Mouse (Mus musculus) heart, adult 8-10 months (tissue): ENCODE measurements at regions not wholly inside any gene's neighbourhood (a gene's known extent, or its start where the extent isn't known, plus 50 kb on each side); places are given as distances from the start of the nearest gene placed in this dataset.

ENCODE experiments used
- DNase-seq: peaks from one replicate; pipeline ENCODE4 v3.0.0; 2022; ENCODE audit warnings: low spot score

DNA sequence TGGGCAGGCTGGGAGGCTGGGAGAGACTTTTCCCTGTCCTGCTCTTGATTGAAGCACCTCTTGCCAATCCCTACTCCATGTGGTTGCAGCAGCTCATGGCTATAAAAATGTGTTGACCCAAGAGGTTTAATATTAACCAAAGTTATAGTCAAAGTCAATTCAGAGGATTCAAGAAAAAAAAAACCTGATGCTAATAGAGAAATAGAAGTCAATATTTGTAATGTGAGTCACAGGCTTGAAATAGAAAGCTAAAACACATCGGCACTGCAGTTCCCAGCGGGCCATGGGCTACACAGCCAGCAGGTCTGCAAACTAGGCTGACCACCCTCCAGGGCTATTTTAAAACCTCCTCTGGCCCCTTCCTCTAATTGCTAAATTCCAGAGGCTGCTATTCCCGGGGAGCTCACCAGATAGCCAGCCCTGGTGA is 53.2 kb upstream of the Bmp2 start:
- DNase-seq: no peak

DNA sequence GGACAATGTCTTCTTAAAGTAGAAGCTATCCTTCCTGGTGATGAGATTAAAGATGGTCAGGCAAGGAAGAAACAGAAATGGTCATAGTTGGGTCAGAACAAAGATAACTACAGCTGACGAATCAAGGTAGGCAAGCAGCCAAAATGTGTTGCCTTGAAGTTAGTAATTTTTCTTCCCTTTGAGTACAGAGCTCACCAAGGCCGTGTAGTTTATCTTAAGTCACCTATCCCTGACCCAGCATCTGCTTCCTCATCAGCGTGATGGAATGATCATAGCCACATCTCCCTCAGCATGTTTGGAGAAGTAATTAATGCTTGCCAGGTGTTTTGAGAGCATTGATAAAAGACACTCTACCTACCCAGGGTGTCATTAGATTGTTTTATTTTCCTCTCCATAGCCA is 52.1 kb upstream of the Bmp2 start:
- no peak for DNase-seq
